Mouse (Mus musculus): ENCODE measurements around the gene Nr6a1. TPM values are rescaled to one million over a fixed set of nuclear protein-coding genes. Genes with fewer than 3 reads are reported as not detected.

Gene Nr6a1
- polyA plus RNA-seq (2012; rRNA removed; ENCODE audit: low replicate concordance): 2.6 and 5.7 TPM in 2 replicates

DNA sequence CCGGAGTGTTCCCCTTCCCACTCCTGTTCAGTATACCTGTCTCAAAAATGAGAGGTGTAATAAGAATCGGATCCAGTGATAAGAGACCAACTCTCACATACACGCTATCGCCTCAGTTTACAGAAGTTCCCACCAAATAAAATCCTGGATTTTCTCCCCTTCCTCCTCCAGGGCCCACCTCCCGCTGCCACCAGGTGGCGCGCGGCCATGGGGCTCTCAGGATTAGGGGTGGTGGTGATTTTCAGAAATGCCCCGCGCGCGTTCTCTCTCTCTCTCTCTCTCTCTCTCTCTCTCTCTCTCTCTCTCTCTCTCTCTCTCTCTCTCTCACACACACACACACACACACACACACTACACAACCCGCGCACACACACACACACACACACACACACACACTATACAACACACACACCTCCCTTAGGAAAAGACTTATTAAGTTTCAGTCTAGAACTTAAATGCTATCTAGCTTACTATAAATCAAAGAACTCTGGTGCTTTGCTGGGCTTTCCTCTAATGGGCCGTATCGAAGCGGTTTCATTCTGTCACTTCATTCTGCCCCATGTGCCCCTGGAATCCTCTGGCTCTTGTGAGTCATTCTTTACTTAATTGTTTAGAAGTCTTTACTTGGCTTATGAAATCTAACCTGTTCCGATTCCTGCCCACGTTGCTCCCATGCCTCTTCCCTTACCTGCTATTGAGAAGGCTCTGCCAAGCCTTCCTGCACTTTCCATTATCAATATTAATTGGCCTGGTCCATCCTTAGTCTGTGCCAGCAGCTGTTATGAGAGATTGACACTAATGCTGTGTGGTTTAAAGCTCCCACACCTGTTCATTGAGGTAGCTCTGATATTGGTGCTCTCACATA is at the start of gene Nr6a1:
Nr6a1 (minus strand) TSS at position 574 of the 865 bp plus-strand sequence.

GRCm38 (mm10) chr2:38931851-38932667 is 4.6 kb upstream of the Nr6a1 start, which contains the start of gene Olfml2a:
Gene Olfml2a, plus strand, starts transcription at chr2:38931978.

GRCm38 (mm10) chr2:38714324-38714723 is 213.2 kb downstream of the Nr6a1 start, which contains the start of gene Nr5a1:
Gene Nr5a1, minus strand, starts transcription at chr2:38714542.

Other genes with a start within 250 kb of the Nr6a1 start
- gene Nr5a1, start 213.1 kb downstream of the Nr6a1 start, polyA plus RNA-seq (2012; rRNA removed; ENCODE audit: low replicate concordance): 0.03 TPM in 1 of 2 replicates, not detected in the other
- 6.9 and 8.7 TPM in 2 replicates for gene Olfml2a, start 4.3 kb upstream of the Nr6a1 start, polyA plus RNA-seq (2012; rRNA removed; ENCODE audit: low replicate concordance)
- 0.44 and 1.1 TPM in 2 replicates for gene Wdr38, start 69.8 kb upstream of the Nr6a1 start, polyA plus RNA-seq (2012; rRNA removed; ENCODE audit: low replicate concordance)
- gene Arpc5l, start 77.7 kb upstream of the Nr6a1 start, polyA plus RNA-seq (2012; rRNA removed; ENCODE audit: low replicate concordance): 30.2 and 66.1 TPM in 2 replicates
- gene Rpl35, start 77.9 kb upstream of the Nr6a1 start, polyA plus RNA-seq (2012; rRNA removed; ENCODE audit: low replicate concordance): 93.4 and 122 TPM in 2 replicates
- gene Golga1, start 137.9 kb upstream of the Nr6a1 start, polyA plus RNA-seq (2012; rRNA removed; ENCODE audit: low replicate concordance): 6.0 and 18.1 TPM in 2 replicates